Mouse (Mus musculus): ENCODE results near the gene Adamts6. TPM values are rescaled to one million over a fixed set of nuclear protein-coding genes. Genes with fewer than 3 reads are reported as not detected.
A peak's percentile ranks its signal among the peaks of the same experiment; 100 is the strongest.

The Adamts6 gene
- 1 to 10 TPM; 3.3 to 3.6 TPM for total RNA-seq (2021)
- 1.2 and 2.5 TPM in 2 replicates for polyA plus RNA-seq (2012; rRNA removed)
- long read RNA-seq = 0 reads

GRCm38 (mm10) chr13:104287366-104288225, at the start of gene Adamts6:
Gene Adamts6, plus strand, starts transcription at chr13:104287835.
- TF ChIP-seq CTCF (IDR thresholded peaks at IDR 0.05) (no peak), POLR2A (IDR thresholded peaks at IDR 0.05; ENCODE audit: insufficient read depth, low read depth, low read length) (no peak)
- DNase-seq = peak in 1 of 2 experiments; percentile 17
- H3K4me1 ChIP-seq (ENCODE audit: control insufficient read depth, insufficient read depth, low read length) = no peaks in the 10 kb centered on the region
- no peaks in the 10 kb centered on the region for H3K27me3 ChIP-seq (ENCODE audit: control insufficient read depth, insufficient read depth, low read length)
- no peaks in the 10 kb centered on the region for H3K79me2 ChIP-seq (replicated peaks; ENCODE audit: control insufficient read depth, insufficient read depth, low read length)
- intact Hi-C loops (cut with DNase I) = loop anchor here (5.0 kb wide), 1 partner anchor 110 kb away; the partner anchor contains the start of genes Trappc13 and Trim23
- whole genome bisulfite sequencing = under 1% methylated on average over 23 of the region's 23 CpGs
- peak within 1 kb of the TSS; percentile 65 for H3K9ac ChIP-seq (ENCODE audit: low read depth, low read length)
- H3K27ac ChIP-seq = peak within 1 kb of the TSS; percentile 90
- peaks cover 5% of the 10 kb centered on the region for H3K36me3 ChIP-seq (ENCODE audit: control insufficient read depth, insufficient read depth, low read length)
- peak within 1 kb of the TSS; percentile 67 for H3K4me3 ChIP-seq

DNA sequence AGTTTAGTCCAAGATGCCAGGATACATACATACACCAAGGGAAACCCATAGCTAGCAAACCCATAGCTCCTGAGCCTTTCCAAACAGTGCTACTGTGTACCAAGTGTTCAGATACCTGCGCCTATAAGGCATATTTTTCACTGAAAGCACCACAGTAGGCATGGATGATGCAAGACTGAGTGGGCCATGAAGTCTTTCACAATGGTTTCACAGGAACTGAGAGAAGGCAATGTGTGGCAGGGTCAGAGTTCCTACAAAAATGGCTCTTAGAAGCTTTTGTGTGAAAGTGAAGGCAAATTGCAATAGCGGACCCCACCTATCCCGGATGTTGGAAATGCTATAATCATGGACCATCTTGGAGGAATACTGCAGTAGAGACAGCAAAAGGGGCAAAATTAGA, 28.6 kb upstream of the Adamts6 start:
- Histone ChIP-seq H3K36me3 (ENCODE audit: control insufficient read depth, insufficient read depth, low read length) (no peaks in the 10 kb centered on the region), H3K4me3 (no peak overlapping the region), H3K9ac (ENCODE audit: low read depth, low read length) (no peak overlapping the region), H3K27ac (no peak overlapping the region), H3K79me2 (replicated peaks; ENCODE audit: control insufficient read depth, insufficient read depth, low read length) (no peaks in the 10 kb centered on the region), H3K27me3 (ENCODE audit: control insufficient read depth, insufficient read depth, low read length) (no peaks in the 10 kb centered on the region), H3K4me1 (ENCODE audit: control insufficient read depth, insufficient read depth, low read length) (no peaks in the 10 kb centered on the region)
- intact Hi-C loops (cut with DNase I) = no loop called here
- 90% methylated on average over 3 of the region's 3 CpGs for WGBS
- DNase-seq = no peak
- TF ChIP-seq CTCF (IDR thresholded peaks at IDR 0.05) (no peak), EP300 (IDR thresholded peaks at IDR 0.05; ENCODE audit: insufficient read depth, low read depth, low read length) (no peak), POLR2A (IDR thresholded peaks at IDR 0.05; ENCODE audit: insufficient read depth, low read depth, low read length) (no peak)

DNA sequence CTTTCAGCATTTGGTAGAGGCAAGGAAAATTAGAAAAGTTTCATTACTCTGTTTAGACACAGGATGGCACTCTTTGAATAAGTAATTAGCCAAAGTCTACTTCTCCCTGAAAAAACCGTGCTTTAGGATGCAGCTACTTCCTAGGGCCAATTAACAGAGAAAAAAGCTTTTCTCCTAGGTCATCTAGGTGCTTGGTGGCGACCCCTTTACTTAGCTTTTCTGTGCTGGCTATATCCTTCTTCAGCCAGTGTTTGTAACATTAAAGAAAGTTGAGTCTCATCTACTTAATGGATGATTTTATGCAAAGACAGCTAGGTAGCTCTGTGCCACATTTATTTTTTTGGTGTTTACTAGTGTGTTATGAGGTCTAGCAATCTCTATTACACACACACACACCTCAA, 2.6 kb upstream of the Adamts6 start:
- peaks cover 5% of the 10 kb centered on the region for H3K36me3 ChIP-seq (ENCODE audit: control insufficient read depth, insufficient read depth, low read length)
- H3K27ac ChIP-seq = peak overlapping the region; percentile 90
- WGBS = 1% methylated on average over 2 of the region's 2 CpGs
- peak in 1 of 2 experiments; percentile 13 for DNase-seq
- no peaks in the 10 kb centered on the region for H3K79me2 ChIP-seq (replicated peaks; ENCODE audit: control insufficient read depth, insufficient read depth, low read length)
- intact Hi-C loops (cut with DNase I) = loop anchor here (1.0 to 5.0 kb wide), 4 partner anchors 108 to 656 kb away; partner anchors contain the start of genes Trappc13 and Trim23
- H3K27me3 ChIP-seq (ENCODE audit: control insufficient read depth, insufficient read depth, low read length) = no peaks in the 10 kb centered on the region
- peak overlapping the region; percentile 67; the same call in 1 of the 2 replicates for H3K4me3 ChIP-seq
- no peak for TF ChIP-seq EP300 (IDR thresholded peaks at IDR 0.05; ENCODE audit: insufficient read depth, low read depth, low read length)
- TF ChIP-seq CTCF (IDR thresholded peaks at IDR 0.05) = peak; percentile 87
- TF ChIP-seq POLR2A (IDR thresholded peaks at IDR 0.05; ENCODE audit: insufficient read depth, low read depth, low read length) = no peak
- H3K4me1 ChIP-seq (ENCODE audit: control insufficient read depth, insufficient read depth, low read length) = no peaks in the 10 kb centered on the region
- H3K9ac ChIP-seq (ENCODE audit: low read depth, low read length) = no peak overlapping the region

DNA sequence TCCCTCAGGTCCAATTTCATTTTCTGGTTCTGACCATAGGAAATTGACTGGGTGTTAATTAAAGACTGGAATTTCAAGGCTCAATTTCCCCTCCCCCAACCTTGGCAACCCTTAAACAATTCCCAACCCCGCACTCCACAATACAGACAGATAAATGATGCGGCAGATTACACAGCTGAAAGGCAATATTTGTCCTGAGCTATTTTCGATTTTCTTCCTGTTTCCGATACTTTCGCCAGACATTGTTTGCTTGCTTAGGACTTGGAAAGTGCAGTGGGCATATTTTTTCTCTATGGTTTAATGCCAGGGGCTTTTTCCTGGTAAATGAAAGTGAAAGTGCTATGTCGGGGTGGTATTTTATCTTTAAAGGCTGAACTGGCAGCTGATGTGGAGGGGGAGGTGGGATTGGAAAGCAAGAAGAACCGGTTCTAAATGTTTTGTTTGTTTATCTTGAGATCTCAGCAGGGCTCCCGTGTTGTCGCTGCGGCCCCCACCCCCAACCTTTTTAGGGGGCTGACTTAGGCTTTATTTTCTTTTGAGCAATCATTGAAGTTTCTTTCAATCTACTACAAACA, 1.8 kb upstream of the Adamts6 start:
- Histone ChIP-seq H3K79me2 (replicated peaks; ENCODE audit: control insufficient read depth, insufficient read depth, low read length) (no peaks in the 10 kb centered on the region), H3K27ac (peak overlapping the region; percentile 90), H3K27me3 (ENCODE audit: control insufficient read depth, insufficient read depth, low read length) (no peaks in the 10 kb centered on the region), H3K36me3 (ENCODE audit: control insufficient read depth, insufficient read depth, low read length) (peaks cover 5% of the 10 kb centered on the region), H3K4me3 (peak overlapping the region; percentile 67), H3K9ac (ENCODE audit: low read depth, low read length) (peak overlapping the region; percentile 69), H3K4me1 (ENCODE audit: control insufficient read depth, insufficient read depth, low read length) (no peaks in the 10 kb centered on the region)
- TF ChIP-seq POLR2A (IDR thresholded peaks at IDR 0.05; ENCODE audit: insufficient read depth, low read depth, low read length) (peak; percentile 20; the same call in 1 of the 2 replicates), CTCF (IDR thresholded peaks at IDR 0.05) (no peak), EP300 (IDR thresholded peaks at IDR 0.05; ENCODE audit: insufficient read depth, low read depth, low read length) (no peak)
- intact Hi-C loops (cut with DNase I) = loop anchor here (1.0 to 5.0 kb wide), 4 partner anchors 109 to 655 kb away; partner anchors contain the start of genes Trappc13 and Trim23
- WGBS = under 1% methylated on average over 10 of the region's 10 CpGs
- DNase-seq = peak; percentile 47 to 59

- H3K27ac ChIP-seq = peak overlapping the region; percentile 90
- TF ChIP-seq CTCF (IDR thresholded peaks at IDR 0.05) (no peak), EP300 (IDR thresholded peaks at IDR 0.05; ENCODE audit: insufficient read depth, low read depth, low read length) (no peak), POLR2A (IDR thresholded peaks at IDR 0.05; ENCODE audit: insufficient read depth, low read depth, low read length) (no peak)
- no peak overlapping the region for H3K9ac ChIP-seq (ENCODE audit: low read depth, low read length)
- H3K79me2 ChIP-seq (replicated peaks; ENCODE audit: control insufficient read depth, insufficient read depth, low read length) = no peaks in the 10 kb centered on the region
- peaks cover 5% of the 10 kb centered on the region for H3K36me3 ChIP-seq (ENCODE audit: control insufficient read depth, insufficient read depth, low read length)
- H3K4me1 ChIP-seq (ENCODE audit: control insufficient read depth, insufficient read depth, low read length) = no peaks in the 10 kb centered on the region
- peak overlapping the region; percentile 67 for H3K4me3 ChIP-seq
- no peak for DNase-seq
- intact Hi-C loops (cut with DNase I) = loop anchor here (5.0 kb wide), 1 partner anchor 109 kb away; the partner anchor contains the start of genes Trappc13 and Trim23
- no peaks in the 10 kb centered on the region for H3K27me3 ChIP-seq (ENCODE audit: control insufficient read depth, insufficient read depth, low read length)
- 0% methylated on average over 4 of the region's 4 CpGs for WGBS
These were observed 1.3 kb upstream of the Adamts6 start for GRCm38 (mm10) chr13:104286336-104286735.

All from heart, adult 2 months (tissue).